Mouse (Mus musculus): ENCODE measurements around the gene Alk.

Alk gene

DNA sequence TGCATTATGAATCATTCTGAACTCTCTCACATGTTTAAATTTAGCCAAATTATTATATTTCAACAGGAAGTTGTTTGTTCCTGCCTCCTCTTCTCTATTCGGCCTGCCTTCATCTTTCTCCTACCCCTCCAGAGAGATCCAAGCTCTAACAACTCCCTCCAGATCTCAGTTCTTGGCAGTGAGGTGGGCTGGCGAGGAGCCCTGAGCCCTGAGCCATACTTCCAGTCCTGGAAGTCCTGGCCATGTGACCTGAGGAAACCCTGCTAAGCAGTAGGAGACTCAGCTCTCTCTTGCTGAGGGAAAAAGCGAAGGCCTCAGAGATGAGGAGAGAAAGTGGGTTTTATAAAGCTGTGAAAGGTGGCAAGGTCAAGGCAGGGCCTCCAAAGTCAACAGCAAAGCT lies 689.9 kb downstream of the Alk start:
- in situ Hi-C loops (cut with MboI, MseI), result no loop called here

DNA sequence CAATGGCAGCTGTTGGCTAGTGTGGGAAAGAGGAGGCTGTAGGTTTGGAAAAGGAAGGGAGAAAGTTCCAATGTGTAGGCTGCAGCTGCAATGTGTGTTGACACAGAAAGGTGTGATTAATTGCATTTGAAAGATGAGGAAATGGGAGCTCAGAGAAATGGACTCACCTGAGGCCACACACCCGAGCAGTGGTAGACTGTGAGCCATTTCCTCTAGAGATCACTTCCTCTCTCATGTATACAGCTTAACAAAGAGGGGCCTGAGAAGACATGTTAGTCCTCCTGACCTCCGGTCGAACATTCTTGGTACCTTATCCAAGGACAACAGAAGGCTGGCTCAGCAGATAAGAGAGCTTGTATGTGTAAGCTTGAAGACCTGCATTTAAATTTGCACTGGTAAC lies 691.2 kb downstream of the Alk start:
- in situ Hi-C loops (cut with MboI, MseI), result no loop called here

DNA sequence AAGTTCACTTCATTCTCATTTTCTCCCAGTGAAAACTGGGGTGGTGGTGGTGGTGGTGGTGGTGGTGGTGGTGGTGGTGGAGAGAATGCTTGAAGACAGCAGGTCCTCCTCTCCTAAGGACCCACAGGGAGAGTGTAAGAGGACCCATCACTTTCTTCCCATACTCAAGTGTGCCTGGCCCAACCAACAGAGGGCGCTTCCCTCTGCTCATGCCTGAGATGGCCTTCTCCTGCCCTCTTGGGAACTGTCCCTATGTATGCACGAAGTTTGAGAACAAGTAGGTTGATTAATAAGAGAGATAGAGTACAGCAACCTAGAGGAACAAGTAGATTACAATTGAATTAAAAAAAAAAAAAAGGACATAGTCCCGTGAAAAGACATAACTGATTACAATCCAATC lies 695.3 kb downstream of the Alk start:
- in situ Hi-C loops (cut with MboI, MseI), result no loop called here

DNA sequence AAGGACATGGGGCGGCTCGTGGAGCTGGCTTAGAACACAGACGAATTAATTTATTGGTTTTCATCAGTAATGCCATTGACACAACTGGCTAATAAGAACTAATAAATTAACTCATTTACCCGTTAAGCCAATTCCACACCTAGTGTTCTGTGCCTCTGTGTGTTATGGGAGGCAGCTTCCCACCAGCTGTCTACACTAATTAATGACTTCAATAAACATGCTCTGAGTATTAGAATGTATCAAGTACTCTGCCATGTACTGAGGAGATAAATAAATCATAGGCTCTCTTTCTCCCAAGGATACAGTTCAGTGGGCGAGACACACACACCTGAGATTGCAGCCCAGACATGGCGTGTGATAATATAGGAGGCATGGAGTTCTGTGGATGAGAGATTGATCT lies 723.1 kb downstream of the Alk start:
- in situ Hi-C loops (cut with MboI, MseI), result no loop called here

DNA sequence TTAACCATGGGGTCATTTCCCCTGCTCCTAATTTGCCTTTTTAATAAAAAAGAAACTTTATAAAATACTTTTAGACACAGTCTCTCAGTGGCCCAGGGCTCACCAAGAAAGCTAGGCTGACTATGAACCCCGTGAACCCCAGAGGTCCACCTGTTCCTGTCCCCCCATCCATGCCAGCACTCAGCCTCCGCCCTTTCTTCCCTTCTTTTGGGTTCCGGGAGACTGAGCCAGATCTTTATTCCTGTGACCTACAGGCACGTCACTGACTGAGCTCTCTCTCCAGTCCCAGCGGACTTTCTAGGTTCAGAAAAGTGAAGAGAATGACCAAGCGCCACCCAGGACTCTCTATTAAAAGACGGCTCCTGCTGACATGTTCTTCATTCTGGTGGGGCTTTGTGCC lies 728.9 kb downstream of the Alk start:
- in situ Hi-C loops (cut with MboI, MseI), result loop anchor here (5.0 to 10.0 kb wide), 2 partner anchors 301 to 333 kb away; no protein-coding TSS in a partner anchor

DNA sequence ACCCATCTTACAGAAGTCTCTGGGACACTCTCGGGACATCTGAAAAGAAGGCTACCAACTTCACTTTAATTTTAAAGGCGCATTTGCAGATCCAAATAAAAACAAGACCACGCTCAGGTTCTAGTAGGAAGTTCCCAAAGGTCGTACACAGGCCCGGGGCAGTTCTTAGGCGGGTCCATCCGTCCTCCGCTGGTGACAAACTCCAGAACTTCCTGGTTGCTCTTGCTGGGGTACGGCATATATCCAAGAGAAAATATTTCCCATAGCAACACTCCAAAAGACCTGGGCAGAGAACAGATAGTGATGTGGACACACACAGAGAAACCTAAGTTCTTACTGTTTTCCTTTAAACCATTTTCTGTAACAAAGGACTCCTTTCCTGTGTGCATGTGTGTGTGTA lies 729.6 kb downstream of the Alk start:
- in situ Hi-C loops (cut with MboI, MseI), result loop anchor here (5.0 to 25.0 kb wide), 4 partner anchors 182 to 737 kb away; no protein-coding TSS in a partner anchor

DNA sequence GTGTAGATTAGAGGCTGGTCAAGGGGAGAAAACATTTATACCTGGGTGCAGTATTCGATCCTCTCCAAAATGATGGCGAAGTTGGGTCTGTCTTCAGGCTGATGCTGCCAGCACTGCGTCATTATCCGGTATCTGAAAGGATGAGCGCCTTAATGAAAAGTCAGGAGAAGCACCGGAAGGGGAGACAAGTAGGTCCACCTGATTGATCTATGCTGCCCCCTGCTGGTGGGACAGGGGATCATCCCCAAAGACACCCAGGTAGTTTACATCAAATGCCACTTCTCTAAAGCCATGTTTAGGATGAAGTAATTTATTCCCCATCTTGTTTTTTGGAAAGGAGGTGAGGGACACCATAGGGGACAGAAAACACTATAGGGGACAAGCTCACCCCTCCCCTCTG lies 730.4 kb downstream of the Alk start:
- in situ Hi-C loops (cut with MboI, MseI), result loop anchor here (5.0 to 25.0 kb wide), 3 partner anchors 182 to 737 kb away; no protein-coding TSS in a partner anchor

DNA sequence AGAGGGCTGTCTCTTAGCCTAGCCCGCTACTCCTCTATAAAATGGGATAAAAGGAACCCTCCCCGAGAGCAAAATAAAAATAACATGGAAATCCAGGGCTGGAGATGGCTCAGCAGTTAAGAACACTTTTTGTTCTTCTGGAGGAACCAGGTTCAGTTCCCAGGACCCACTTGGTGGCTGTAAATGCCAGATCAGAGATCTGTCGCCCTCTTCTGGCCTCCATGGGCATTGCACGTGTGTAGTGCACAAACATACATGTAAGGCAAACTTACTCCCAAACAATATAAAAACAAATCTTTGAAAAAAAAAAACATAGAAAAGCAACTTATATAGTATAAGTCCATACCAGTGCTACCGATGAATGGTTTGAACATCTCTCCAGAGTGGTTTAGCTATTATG lies 731.5 kb downstream of the Alk start:
- in situ Hi-C loops (cut with MboI, MseI), result loop anchor here (5.0 to 25.0 kb wide), 3 partner anchors 181 to 736 kb away; no protein-coding TSS in a partner anchor

DNA sequence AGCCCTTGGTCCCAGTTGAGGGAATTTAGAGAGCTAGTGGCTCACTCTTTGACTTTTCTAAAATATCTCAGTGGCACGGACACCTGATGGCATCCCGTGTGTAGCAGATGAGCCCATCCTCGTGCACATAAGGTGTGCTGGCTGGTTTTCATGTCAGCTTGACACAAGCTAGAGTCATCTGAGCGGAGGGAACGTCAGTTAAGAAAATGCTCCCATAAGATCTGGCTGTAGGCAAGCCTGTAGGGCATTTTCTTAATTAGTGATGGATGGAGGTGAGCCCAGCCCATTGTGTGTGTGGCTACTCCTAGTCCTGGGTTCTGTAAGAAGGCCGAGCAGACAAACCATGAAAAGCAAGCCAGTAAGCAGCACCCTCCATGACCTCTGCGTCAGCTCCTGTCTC lies 732.4 kb downstream of the Alk start:
- in situ Hi-C loops (cut with MboI, MseI), result loop anchor here (5.0 to 25.0 kb wide), 3 partner anchors 180 to 735 kb away; no protein-coding TSS in a partner anchor

DNA sequence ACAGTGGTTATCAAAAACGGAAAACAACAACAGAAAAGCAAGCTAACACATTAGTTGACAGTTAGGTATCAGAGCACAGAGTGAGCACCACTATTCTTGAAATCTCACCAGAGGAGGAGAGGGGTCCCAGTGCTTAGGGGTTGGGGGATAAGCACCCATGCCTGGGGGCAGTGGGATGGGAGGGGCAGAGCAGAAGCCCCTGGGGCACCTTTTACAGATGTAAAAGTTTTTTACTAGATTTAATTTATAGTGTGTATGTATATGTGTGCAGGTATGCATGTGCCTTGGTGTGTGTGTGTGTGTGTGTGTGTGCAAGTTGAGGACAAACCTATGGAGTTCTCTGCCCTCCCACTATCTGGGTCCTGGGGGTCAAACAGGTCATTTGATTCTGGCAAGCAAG lies 733.8 kb downstream of the Alk start:
- in situ Hi-C loops (cut with MboI, MseI), result loop anchor here (5.0 to 25.0 kb wide), 3 partner anchors 178 to 733 kb away; no protein-coding TSS in a partner anchor

DNA sequence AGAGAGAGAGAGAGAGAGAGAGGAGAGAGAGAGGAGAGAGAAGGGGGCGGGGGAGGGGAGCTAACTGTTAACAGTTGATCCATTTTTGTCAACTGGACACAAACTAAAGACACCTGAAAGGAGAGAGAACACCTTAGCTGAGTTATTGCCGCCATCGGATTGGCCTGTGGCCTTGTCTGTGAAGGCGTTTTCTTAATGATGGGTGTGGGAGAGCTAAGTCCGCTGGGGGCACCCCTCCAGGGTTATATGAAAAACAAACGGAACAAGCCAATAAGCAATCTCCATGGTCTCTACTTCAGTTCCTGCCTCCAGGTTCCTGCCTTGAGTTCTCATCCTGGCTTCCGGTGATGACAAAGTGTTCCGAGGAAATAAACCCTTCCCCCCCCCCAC lies 734.2 kb downstream of the Alk start:
- in situ Hi-C loops (cut with MboI, MseI), result loop anchor here (5.0 to 25.0 kb wide), 3 partner anchors 178 to 733 kb away; no protein-coding TSS in a partner anchor

DNA sequence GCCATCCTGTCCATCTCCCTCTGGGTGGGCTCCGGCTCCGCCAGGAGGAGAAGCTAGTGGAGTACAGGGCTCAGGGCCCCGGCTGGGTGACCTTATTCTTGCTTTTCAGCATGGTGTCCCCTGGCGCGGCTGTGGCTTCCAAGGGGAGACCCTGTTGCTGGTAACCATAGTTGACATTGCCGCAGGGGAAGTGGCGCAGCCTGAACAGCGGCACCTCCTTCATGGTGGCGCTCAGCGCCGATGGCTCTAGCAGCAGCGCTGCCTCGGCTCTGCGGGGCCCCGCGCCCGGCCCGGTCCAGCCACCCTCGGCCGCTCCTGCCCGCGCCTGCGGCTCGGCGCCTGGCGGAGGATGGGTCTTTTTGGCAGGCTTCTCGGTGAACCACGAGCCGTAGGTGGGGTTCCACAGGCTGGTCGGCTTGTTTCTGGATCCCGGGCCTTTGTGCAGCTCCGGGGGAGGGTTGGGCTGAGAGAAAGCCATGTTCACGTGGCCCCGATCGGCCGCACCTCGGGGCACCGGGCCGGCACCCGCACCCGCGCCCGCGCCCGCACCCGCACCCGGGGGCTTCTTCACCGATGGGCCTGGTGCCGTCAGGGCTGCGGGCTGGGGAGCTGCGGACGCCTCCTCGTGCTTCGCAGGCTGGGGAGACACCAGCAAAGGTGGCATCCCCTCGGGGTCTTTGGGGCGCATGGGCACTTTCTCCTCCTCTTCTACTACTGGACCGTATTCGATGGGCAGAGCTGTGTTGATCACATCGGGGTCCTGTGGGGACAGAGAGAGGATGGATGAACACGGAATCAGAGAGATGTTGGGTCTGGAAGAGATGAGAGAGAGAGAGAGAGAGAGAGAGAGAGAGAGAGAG lies 734.8 kb downstream of the Alk start:
- in situ Hi-C loops (cut with MboI, MseI), result loop anchor here (5.0 to 25.0 kb wide), 3 partner anchors 177 to 732 kb away; no protein-coding TSS in a partner anchor

DNA sequence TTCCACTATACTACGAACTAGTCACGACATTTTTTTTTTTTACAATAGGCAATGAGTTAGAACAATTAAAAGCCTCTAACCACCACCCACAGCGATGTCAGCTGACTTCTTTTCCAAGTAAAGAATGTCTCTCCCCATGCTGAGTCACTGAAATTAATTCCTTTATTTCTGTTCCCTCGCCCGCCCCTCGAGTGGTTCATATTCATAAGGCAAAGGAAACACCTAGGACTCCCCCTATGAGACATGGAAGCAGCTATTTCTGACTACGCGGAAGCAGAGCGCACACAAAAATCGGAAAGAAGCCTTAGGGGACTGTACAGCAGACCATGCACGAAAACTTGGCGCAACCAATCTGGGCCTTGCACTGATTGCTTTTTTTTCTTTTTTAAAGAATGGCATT lies 735.6 kb downstream of the Alk start:
- in situ Hi-C loops (cut with MboI, MseI), result loop anchor here in 1 of 2 experiments (25.0 kb wide), 1 partner anchor 732 kb away; no protein-coding TSS in a partner anchor

DNA sequence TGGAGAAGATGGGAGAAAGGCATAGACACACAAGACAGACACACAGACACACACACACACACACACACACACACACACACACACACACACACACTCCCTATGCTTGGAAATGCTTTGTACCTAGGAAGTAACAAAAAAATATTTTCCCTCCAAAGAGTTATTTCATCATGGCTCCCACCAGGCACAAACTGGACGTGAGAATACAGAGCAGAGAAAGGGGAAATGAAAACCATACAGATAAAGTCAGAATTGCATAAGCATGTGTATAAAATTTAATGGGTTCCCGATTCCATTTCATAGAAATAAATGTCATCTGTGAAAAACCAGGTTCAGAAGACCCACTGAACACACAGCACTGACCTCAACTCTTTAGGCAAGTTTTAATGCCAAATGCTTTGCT lies 736.5 kb downstream of the Alk start:
- in situ Hi-C loops (cut with MboI, MseI), result loop anchor here in 1 of 2 experiments (25.0 kb wide), 1 partner anchor 731 kb away; no protein-coding TSS in a partner anchor

DNA sequence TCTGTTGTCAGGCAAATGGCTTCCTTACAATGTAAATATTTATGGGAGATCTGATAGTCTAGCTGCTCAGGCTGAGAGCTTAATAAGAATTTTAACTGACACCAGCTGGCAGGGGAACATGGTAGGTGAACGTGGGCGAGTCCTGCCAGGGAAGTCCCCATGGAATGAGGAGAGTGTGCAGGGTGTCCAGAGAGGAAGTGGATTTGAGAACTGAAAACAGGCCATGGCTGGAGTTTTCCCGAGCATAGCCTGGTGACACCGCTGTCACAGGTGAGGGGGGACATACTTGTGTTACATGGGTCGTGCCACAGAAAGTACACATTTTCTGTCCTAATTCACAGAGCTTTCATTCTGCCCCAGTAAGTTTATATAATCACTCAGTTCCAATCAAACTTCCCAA lies 739.0 kb downstream of the Alk start:
- in situ Hi-C loops (cut with MboI, MseI), result loop anchor here in 1 of 2 experiments (25.0 kb wide), 1 partner anchor 728 kb away; no protein-coding TSS in a partner anchor

DNA sequence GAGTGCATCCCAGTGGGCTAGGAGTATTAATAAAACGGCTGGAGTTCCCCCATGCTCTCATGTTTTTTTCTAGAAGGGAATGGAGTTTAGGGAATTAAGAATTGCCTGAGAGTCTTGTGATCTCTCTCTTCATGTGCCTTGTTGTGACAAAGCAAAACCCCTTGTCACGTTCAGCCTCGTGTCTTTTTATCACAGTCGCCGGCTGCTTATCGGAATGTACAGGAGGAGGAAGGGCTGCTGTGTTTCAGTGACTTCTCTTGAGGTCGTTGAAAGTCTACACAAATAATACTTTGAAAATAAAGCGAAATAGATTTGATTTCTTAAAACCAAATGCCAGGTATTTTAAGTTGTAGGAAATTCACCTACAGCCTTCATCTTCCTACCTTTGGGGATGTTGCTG lies 740.4 kb downstream of the Alk start:
- in situ Hi-C loops (cut with MboI, MseI), result loop anchor here (5.0 to 25.0 kb wide), 2 partner anchors 192 to 727 kb away; partner anchors contain the start of gene Togaram2 (in 1 of the 2)

DNA sequence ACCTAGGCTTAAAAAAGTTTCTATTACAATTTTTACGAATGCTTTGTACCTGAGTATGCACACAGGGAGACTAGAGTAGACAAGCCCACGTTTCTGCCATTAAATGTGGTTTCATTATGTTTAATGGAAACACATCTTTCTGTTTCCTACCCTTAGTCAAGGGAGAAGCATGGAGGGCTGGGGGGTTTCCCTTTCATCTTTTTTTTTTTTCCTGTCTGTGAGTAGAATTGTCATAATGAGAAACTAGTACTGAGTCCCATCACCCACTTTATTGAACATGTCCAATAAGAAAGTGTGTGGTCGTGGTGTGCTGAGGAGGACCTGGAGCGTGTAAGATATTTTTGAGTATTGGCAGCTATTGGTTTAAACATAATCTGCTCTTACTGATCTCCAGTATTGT lies 741.5 kb downstream of the Alk start:
- in situ Hi-C loops (cut with MboI, MseI), result loop anchor here (5.0 to 25.0 kb wide), 2 partner anchors 191 to 726 kb away; partner anchors contain the start of gene Togaram2 (in 1 of the 2)

DNA sequence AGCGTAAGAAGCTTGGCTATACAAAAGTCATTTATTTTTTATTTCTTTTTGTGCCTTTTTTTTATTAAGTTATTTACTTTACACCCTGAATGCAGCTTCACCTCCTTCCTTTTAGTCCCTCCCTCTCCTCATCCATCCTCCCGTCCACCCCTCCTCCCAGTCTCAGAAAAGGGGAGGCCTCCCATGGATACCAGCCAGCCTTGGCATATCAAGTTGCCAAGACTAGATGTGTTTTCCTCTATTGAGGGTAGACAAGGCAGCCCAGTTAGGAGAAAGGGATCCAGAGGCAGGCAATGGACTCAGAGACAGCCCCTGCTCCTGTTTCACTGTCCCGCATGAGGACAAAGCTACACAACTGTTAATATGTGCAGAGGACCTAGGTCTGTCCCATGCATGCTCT lies 742.2 kb downstream of the Alk start:
- in situ Hi-C loops (cut with MboI, MseI), result loop anchor here (5.0 to 25.0 kb wide), 2 partner anchors 190 to 725 kb away; partner anchors contain the start of gene Togaram2 (in 1 of the 2)

DNA sequence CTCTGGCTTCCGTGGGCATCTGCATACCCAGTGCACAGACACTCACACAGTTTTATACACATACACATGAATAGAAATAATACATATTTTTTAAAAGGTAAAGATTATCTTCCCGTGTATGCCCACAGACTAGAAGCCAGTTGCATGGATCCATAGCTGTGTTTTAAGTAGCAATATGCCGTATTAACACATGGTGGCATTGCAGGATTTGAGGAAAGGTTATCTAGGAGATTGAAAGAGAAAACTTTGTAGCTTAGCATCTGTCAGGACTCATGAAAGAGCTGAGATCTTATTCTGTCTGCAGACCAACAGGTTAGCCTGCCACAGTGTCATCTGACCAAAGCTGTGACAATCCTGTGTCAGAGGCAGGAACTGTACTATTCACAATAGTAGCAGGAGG lies 772.5 kb downstream of the Alk start:
- in situ Hi-C loops (cut with MboI, MseI), result no loop called here

DNA sequence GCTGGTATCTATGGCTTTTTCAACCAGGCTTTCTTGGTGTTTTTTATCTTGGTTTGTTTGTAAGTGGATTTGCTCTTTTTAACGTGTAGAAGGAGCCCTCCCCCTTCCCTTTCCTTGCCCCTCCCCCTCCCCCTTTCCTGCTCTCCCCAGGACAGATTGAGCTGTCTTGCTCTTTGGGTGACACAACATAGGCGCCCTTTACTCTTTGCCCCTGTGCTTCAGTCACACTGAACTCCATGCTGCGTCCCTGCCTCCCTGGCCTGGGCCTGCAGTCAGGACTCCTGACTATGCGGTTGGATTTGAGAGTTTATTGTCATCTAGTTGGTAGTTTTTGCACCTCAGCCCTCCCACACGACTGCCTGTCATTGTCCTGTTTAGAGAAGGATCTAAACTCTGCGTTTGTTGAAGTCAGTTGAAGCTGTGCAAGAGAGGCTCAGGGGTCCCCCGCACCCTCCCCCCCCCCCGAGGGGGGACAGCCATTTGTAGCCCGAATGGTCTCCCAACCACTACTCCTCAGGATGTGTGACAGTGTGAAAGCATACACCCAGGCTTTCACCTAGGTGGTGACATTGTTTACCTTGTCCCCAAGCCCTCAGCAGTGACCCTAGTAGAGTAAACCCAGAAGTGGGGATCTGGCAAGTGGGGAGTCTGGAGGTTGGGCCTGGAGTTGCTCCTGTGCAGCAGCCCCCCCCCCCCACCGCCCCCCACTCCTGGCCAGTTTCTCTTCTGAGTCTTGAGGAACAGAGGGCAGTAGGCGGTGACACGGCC lies 775.6 kb downstream of the Alk start:
- in situ Hi-C loops (cut with MboI, MseI), result no loop called here

DNA sequence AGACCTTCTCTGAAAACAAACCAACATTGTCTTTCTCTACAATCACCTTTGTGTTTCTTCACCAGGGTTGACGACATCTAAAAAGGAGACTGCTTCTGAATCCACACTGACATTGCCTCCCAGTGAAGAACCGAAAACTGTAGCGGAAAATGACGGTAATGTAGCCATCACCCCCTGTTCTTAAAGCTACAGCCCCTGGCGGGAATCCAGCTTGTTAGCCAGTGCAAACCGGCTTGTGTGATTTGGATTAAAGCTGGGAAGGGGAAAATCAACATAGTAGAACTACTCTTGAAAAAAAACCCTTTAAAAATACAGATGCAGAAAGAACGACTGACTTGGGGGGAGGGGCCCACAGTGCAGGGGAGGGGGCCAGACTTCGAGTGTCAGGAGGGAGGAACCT lies 776.8 kb downstream of the Alk start:
- in situ Hi-C loops (cut with MboI, MseI), result no loop called here

DNA sequence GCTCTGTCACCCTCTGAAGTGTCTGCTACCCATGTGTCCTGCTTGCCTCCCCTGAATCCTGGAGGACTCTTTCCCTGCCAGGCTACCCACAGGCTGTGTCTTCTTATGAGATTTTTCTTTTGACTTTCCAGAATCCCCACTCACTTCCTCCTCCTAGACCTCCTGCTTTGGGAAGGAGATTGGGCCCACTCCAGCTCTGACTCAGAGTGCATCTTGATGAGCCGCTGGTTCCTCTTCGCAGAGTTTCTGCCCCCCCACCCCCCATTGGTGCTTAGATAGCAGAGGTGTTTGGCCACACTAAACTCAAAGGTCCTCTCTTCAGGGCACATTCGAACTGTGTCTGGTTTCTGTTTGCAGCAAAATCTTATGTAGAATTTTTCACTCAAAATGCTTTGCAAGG lies 777.8 kb downstream of the Alk start:
- in situ Hi-C loops (cut with MboI, MseI), result no loop called here

Data from T-helper 17 cell (primary cell).